Mouse (Mus musculus): Measurements from ENCODE around the gene Ccl17. TPM values are rescaled to one million over a fixed set of nuclear protein-coding genes. Genes with fewer than 3 reads are reported as not detected.

Gene Ccl17
- total RNA-seq, 2 experiments from 2014 or later: 8.6 to 9.3 TPM

DNA sequence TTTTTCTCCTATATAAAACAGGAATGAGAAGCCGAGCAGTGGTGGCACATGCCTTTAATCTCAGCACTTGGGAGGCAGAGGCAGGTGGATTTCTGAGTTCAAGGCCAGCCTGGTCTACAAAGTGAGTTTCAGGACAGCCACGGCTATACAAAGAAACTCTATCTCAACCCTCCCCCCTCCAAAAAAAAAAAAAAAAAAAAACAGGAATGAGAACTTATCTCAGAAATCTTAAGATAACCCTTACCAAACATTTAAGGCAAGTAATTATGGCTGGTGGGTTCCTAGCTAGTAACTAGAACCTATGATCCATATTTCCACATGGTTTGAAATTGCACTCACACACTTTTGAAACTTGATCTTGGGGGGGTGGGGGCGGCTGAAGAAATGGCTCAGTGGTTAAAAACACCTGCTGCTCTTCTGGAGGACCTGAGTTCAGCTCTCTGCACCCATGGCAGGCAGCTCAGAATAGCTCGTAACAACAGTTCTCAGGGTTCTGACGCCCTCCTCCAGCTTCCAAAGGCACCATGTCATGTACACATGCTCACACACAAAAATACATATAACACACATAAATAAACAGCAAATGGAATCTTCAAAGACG, 24.2 kb upstream of the Ccl17 start:
- intact Hi-C loops (cut with DNase I): no loop called here
- no peak for DNase-seq (ENCODE audit: low spot score in 2 of 2)

GRCm38 (mm10) chr8:94787524-94788501, 22.4 kb upstream of the Ccl17 start:
- intact Hi-C loops (cut with DNase I): no loop called here
- DNase-seq (ENCODE audit: low spot score in 2 of 2): no peak

- intact Hi-C loops (cut with DNase I): no loop called here
- no peak for DNase-seq (ENCODE audit: low spot score in 2 of 2)
These were observed 20.8 kb upstream of the Ccl17 start for GRCm38 (mm10) chr8:94789256-94789955.

DNA sequence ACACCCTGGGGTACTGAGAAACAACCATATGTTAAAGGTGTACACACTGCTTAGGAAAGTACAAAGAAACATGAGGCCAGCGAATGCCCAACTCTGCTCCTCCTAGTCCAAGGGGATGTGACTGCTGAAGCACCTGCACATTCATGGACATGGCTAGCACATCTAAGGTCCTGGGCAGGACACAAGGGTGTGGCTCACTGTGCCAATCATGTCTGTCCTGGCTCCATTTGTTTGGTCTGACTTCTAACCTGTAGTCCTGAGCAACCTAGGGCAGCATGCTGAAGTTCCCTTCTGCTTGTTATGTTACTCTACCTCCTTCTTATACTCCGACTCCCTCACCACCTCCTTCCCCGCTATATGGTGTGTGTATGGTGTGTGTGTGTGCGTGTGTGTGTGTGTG, 15.9 kb upstream of the Ccl17 start:
- intact Hi-C loops (cut with DNase I): no loop called here
- DNase-seq (ENCODE audit: low spot score in 2 of 2): no peak

- no peak for DNase-seq (ENCODE audit: low spot score in 2 of 2)
- intact Hi-C loops (cut with DNase I): no loop called here
These were observed 15.5 kb upstream of the Ccl17 start for GRCm38 (mm10) chr8:94794782-94795181.

DNA sequence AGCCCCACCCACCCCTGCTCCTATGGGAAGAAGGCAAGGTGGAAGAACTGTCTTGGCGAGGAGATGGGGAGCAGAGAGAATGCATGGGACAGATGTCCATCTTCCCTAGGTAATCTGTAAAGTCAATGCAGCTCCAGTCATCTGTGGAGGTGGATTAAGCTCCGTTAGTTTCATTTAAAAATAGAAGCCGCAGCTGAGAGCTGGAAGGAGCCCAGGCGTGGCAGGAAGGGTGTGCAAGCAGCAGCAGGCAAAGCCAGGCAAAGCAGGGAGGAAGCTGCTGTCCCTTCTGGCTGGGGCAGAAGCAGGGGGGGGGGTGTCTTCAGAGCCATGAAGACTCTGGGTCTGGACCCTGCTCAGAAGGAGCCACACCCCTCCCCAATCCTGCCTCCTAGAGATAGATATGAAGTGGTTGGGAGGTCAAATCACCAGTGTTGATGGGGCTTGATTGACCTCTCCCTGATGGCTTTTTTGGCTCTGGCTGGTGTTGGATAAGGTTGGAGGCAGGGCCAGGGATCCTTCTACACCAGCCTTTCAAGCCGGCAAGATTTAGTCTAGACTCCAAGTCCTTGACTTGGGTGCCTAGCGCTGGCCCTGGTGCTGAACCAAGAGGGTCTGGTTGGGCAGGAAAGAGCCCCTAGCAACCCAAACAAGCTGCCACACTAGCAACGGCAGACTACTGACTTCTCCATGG, 9.8 kb upstream of the Ccl17 start:
- DNase-seq (ENCODE audit: low spot score in 2 of 2): peak; percentile 53 to 93
- intact Hi-C loops (cut with DNase I): no loop called here

DNA sequence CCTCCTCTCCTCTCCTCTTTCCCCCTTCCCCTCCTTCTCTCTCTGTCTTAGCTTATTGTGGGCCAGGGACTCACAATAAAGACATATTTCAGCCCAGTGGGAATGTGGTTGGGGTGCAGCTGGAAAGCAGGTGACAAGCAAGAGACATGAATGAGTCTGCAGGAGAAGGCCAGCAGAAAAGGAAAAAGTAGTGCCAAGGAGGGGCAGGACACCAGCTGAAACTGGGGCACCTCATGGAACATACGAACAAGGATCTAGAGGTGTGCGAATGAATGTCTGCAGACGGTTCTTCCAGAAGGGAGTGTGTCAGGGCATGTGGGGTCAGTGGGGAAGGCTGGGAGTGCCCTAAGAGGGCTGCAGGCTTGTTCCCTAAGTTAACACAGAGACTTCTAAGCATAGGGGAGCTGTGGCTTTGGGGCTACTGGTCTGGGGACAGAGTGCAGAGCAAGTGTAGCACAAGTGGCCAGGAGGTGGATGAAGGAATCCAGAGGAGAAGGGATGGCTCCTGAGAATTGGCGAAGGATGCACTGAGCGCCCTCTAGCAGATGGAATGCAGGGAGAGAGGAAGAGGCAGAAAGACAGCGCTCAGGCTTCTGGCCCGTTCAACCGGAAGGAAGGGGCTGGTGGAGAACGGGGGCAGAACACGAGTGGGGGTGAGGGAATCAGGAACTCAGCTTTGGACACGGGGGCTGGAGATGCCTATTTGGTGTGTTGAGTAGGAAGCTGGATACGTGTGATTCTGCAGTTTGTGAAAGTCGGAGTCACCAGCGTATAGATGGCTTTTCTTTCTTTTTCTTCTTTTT, 8.8 kb upstream of the Ccl17 start:
- intact Hi-C loops (cut with DNase I): no loop called here
- peak; percentile 63 to 93 for DNase-seq (ENCODE audit: low spot score in 2 of 2)

GRCm38 (mm10) chr8:94802375-94802774, 7.9 kb upstream of the Ccl17 start:
- intact Hi-C loops (cut with DNase I): no loop called here
- no peak for DNase-seq (ENCODE audit: low spot score in 2 of 2)

DNA sequence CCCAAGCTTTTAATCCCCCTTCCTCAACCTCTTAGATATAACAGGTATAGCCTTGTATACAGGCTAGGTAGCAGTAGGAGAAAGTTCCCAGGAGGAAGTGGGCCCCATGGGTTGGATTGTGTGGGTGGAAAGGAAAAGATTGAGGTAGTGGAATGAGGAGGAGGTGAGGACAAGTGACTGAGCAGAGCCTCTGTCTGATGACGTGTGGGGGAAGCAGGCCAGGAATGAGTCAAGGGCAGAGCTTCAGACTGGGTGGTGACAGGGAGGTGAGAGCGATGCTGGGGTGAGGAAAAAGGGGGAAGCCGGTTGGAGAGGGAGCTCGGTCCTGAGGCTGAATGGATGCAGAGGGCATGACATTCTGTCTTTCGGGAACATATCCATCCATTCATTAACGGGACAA, 6.7 kb upstream of the Ccl17 start:
- DNase-seq (ENCODE audit: low spot score in 2 of 2): peak in 1 of 2 experiments; percentile 86
- intact Hi-C loops (cut with DNase I): no loop called here

DNA sequence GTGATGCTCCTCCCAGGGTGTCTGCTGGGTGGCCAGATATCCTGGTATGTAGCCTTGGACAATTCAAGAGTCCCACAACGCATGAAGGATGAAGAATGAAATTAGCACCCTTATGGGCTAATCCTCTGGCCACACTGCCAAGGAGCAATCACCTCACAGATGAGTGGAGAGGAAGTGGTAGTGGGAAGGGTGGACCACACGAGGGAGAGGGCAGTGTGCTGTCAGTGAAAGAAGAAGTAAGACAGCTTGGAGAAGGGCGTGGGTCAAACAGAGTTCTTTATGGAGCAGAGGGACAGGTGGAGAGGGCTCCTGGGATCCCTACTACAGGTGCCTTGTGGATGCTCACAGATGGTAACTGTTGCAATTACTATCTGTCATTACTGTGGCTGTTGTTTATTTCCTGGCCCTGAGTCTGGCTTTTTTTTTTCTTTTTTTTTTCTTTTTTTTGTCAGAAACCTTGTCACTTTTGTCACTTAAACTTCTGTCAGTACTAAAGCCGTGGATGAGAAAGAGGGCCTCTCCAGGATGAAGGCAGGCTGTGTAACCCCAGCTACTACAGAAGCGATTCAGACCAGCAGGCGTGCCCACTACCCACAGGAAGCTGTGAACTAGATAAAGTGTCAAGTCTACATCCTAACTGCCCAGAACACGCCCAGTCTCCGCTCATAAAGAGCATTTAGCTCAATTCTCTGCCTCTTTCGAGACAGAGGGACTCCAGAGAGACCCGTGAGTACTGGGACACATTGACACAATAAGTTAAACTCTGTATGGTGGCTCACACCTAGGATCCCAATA, 5.5 kb upstream of the Ccl17 start:
- DNase-seq (ENCODE audit: low spot score in 2 of 2): no peak
- intact Hi-C loops (cut with DNase I): no loop called here

DNA sequence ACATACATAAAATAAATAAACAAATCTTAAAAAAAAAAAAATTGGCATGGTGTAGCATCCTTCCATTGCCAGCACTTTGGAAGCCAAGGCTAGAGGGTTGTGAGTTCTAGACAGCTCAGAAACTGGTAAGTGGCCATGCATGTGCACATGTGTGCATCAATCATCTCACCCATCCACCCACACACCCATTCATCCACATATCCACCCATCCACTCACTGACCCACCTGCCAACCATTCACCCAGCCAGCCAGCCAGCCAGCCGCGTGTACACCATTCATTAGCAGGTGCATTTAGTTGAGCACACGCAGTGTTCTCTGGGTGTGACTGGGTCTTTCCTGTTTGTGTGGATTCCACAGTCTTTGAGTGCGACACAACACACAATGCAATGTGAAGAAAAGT, 4.4 kb upstream of the Ccl17 start:
- no peak for DNase-seq (ENCODE audit: low spot score in 2 of 2)
- intact Hi-C loops (cut with DNase I): no loop called here

DNA sequence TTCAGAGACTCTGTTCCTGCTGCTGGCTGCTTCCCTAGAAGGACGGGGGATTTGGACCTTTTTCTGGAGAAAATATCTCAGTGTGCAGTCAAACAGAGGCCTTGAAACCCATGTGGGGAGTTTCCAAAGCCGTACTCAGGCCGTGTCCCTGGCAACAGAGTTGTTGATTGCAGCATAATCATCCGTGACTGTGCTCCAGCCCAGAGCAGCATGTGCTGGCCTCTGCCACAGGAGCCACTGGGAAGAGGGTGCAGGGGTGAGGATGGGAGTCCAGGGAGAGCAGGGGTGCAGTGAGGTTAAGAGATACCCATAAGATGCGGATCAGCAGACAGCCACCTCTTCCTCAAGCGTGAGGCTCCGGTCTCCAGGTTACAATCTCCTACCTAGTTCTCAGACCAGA, 2.7 kb upstream of the Ccl17 start:
- DNase-seq (ENCODE audit: low spot score in 2 of 2): no peak
- intact Hi-C loops (cut with DNase I): no loop called here

DNA sequence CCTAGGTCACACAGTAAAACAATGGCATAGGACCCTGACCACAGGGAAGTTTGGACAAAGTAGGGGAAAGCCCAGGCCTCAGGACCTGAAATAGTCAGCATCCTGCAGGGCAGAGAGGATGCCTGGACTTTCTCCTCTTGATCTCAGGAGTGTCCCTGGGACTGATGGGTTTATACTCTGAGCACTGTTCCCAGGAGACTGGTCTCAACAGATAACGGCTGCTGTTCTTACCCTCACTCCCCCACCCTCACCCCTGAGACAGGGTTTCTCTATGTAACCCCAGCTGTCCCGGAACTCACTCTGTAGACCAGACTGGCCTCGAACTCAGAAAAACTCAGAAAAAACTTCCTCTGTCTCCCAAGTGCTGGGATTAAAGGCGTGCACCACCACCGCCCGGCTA, 1.9 kb upstream of the Ccl17 start:
- DNase-seq (ENCODE audit: low spot score in 2 of 2): no peak
- intact Hi-C loops (cut with DNase I): no loop called here

DNA sequence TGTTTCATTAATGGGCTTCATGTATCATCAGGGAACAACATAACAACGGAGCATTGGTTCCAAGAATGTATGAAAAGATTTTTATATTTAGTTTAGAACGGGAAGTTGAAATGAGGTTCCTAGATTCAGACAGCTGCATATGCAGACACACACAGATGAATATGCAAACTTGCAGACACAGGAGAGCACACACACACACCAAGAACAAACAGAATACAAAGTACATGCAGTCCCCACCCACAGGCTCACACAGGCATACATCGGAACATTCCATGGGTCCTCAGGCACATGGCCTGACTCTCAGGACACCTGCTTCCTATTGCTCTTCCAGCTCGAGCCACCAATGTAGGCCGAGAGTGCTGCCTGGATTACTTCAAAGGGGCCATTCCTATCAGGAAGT, 602 bp downstream of the Ccl17 start:
- intact Hi-C loops (cut with DNase I): loop anchor here (2.0 kb wide), 1 partner anchor 38 kb away; the partner anchor contains the start of gene Cx3cl1
- DNase-seq (ENCODE audit: low spot score in 2 of 2): peak in 1 of 2 experiments; percentile 53

- intact Hi-C loops (cut with DNase I): loop anchor here (1.0 to 2.0 kb wide), 2 partner anchors 39 to 107 kb away; partner anchors contain the start of gene Cx3cl1
- no peak for DNase-seq (ENCODE audit: low spot score in 2 of 2)
These were observed 1.4 kb downstream of the Ccl17 start for GRCm38 (mm10) chr8:94811654-94812053.

GRCm38 (mm10) chr8:94812645-94813098, 2.4 kb downstream of the Ccl17 start:
- DNase-seq (ENCODE audit: low spot score in 2 of 2): peak; percentile 94 to 96
- intact Hi-C loops (cut with DNase I): loop anchor here (1.0 kb wide), 1 partner anchor 108 kb away; no protein-coding TSS in a partner anchor

DNA sequence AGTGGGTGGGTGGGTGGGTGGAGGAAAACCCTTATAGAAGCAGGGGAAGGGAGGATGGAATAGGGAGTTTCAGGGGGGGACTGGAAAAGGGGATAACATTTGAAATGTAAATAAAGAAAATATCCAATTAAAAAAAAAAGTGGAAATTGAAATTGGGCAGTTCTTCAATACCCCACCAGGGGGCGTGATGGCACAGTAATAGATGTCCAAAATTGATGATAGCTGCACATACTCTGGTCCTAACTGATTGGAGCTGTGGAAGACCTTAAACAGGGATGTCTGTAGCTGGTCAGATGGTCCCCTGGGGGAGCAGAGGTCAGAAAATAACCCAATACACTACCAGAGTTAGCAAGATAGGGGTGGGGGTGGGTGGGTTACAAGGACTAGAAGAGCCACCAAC, 4.3 kb downstream of the Ccl17 start:
- intact Hi-C loops (cut with DNase I): no loop called here
- no peak for DNase-seq (ENCODE audit: low spot score in 2 of 2)

- intact Hi-C loops (cut with DNase I): no loop called here
These were observed 7.7 kb downstream of the Ccl17 start for GRCm38 (mm10) chr8:94817933-94818332.

More at GRCm38 (mm10) chr8:94817933-94818332, 7.7 kb downstream of the Ccl17 start:
- no peak for DNase-seq (ENCODE audit: low spot score in 2 of 2)

Measured in left cerebral cortex, postnatal 25 days (tissue).